Mouse (Mus musculus) layer of hippocampus, adult 11-12 months (tissue): ENCODE measurements around the gene Cela1.

Experiments
- DNase-seq: peaks from one replicate; pipeline ENCODE4 v3.0.0; 2022; ENCODE audit warnings: low spot score

Cela1 gene

DNA sequence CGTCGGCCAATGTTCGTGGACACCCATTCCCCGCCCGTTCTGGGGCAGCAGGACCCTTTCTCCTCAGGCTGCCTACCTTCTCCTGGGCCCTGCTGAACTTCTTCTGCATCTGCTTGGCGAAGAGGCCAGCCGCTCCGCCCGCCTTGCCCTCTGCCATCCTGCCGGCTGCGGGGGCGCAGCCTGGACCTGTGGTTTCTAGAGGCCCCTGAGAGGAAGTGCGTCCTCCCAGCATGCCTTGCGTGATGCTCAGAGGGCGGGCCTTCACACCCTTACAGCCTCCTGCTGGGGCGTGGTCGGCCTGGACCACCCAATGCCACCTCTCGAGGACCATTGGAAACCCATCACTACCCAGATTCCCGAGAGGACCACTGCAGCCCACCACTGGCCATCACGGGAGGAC is 18.4 kb downstream of the Cela1 start, which contains the start of gene Bin2:
TSS of gene Bin2 (minus strand) at position 217 of the 400 bp plus-strand sequence.
- DNase-seq, result peak; percentile 62

- DNase-seq, result no peak
Observed at GRCm38 (mm10) chr15:100667871-100668545, 19.7 kb downstream of the Cela1 start.

- no peak for DNase-seq
Observed at GRCm38 (mm10) chr15:100667420-100667819, 20.3 kb downstream of the Cela1 start.

- no peak for DNase-seq
Observed at GRCm38 (mm10) chr15:100666851-100667250, 20.9 kb downstream of the Cela1 start.

DNA sequence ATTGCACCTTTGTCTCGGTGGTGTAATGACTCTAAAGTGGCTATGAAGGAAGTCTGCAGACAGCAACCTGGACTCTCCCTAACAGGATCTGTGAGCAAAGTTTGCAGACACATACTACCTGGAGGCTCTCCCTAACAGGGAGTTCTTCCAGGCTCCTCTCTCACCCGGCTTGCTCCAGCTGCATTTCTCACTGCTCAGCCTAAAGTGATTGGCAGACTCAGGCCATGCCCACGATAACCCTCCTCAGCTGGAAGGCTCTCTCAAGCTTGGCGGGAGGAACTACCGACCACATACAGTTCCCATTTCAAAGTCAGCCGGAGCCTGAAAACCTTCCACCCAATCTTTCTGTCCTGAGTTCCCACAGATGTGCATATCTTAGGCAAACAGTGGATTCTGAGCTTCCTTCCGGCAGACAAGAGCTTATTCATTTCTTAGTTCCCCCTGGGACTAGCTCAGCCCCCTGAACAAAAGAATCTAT is 21.5 kb downstream of the Cela1 start:
- DNase-seq, result no peak

- no peak for DNase-seq
Observed at GRCm38 (mm10) chr15:100665411-100666218, 22.1 kb downstream of the Cela1 start.

- no peak for DNase-seq
Observed at GRCm38 (mm10) chr15:100664813-100665274, 22.9 kb downstream of the Cela1 start.

DNA sequence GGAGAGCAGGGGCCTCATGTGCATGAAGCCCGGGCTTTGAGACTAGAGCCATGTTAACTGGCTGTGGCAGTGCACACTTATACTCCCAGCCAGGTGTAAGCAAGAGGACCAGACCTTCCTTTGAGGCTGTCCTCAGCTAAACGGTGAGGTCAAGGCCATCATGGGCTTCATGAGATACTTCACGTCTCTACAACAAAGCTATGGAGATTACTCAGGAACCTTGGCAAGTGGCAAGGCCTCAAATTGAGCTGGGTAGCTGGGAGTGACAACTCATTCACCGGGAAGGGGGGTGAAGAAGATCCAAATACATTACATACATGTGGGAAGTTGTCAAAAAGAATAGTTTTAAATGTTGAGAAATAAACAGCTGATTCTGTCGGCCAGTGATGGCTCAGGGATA is 26.9 kb downstream of the Cela1 start:
- no peak for DNase-seq

DNA sequence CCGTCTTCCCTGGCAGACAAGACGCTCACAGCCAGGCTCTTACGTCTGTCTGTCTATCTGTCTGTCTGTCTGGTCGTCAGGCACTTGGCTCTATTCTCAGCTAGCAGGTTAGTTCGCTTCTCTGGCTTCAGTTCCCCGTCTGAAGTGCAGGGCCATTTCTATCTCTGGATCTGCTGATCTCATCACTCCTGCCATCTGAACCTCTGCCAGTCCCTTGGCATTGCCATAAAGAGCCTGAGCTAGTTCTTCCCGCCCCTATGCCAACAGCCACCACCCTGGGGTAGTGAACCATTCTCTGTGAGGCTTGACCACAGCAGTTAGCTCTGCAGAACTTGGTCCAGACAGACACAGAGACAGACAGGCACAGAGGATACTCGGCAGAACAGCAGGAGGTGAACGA is 27.4 kb downstream of the Cela1 start:
- DNase-seq, result peak; percentile 59

DNA sequence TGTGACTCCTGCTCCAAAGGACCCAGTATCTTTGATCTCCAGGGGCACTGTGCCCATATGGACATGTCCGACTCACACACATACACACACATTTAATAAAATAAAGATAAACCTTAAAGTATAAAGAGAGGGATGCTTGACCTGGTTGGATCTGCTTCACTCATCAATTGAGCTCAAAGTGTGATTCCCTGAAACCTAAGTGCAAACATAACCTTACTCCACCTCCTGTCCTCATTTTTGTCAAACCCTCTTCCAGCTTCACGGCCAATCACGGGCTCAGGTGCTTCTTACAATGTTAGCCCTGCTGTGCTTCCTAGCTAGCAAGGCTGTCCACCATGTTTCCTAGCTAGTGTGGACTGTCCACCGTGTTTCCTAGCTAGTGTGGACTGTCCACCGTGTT is 32.5 kb downstream of the Cela1 start:
- DNase-seq, result no peak

- no peak for DNase-seq
Observed at GRCm38 (mm10) chr15:100654271-100654670, 33.5 kb downstream of the Cela1 start.

GRCm38 (mm10) chr15:100651610-100652009 is 36.1 kb downstream of the Cela1 start:
- DNase-seq, result no peak

GRCm38 (mm10) chr15:100650111-100650510 is 37.6 kb downstream of the Cela1 start:
- no peak for DNase-seq

DNA sequence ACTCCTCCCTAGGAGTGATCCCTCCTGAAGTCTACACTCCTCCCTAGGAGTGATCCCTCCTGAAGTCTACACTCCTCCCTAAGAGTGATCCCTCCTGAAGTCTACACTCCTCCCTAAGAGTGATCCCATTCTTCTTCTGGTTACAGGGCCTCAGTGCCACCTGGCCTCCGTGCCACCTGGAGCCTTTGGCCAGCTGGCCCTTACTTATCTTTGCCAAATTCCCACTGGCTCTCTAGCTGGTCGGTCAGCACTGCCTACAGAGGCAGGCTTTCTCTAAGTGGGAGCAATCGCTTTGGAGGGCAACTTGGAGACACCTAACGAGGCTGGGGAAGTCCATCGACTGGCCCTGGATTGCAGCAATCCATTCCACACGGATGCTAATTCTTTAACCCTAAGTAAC is 41.6 kb downstream of the Cela1 start:
- DNase-seq, result no peak

GRCm38 (mm10) chr15:100642451-100642850 is 45.3 kb downstream of the Cela1 start:
- DNase-seq, result no peak

- DNase-seq, result no peak
Observed at GRCm38 (mm10) chr15:100641226-100641810, 46.4 kb downstream of the Cela1 start.

GRCm38 (mm10) chr15:100639972-100640750 is 47.6 kb downstream of the Cela1 start:
- no peak for DNase-seq

DNA sequence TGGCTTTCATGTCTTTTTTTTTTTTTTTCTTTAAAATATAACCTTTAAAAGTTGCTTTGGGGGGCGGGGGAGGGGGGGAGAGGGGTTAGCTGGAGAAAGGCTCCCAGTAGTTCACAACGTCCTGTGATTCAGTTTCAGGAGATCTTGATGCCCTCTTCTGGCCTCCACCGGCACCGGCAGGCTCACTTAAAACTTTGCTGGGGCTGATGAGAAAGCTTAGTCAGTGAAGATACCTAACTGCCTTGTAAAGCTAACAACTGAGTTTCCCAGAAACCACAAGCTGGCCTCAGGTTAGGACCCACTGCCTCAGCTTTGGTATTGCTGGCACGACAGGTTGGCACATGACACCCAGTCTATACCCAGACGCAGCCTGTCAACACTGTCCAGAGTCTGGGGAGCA is 50.1 kb downstream of the Cela1 start:
- DNase-seq, result no peak

DNA sequence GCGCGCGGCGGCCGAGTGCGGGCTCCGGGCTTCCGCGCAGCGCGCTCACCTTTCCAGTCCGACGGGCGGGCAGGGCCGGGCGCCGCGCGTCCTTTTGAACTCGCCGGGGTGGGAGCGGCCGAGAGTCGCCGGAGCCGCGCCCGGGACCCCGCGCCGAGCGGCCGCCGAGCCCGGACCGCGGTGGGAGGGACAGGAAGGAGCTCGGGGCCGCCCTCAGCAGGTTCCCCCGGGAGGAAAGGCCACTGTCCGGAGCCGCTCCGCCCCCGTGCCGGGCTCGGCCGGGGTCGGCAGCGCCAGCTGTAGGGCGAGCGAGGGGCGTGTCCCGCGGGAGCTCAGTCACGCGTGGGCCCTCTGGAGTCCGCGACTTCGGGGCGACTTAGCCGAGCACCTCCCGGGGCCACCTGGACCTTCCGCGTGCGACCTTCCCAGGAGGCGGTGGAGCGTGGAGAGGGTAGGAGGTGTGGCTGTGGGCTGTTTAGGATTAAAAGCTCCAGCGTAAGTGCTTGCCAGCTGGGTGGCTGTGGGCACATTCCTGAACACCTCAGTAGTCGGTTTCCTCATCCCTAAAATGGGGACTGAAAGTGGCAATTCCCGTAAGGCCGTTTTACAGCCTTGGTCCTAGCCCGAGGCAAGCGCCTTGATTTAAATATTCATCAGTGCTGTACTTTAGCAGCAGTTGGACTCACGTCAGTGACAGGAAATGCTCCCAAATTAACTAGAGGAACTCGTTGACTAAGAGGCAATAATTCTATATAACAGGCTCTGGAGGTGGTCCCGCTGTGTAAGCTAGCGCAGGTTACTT is 50.8 kb downstream of the Cela1 start, which contains the start of gene Smagp:
TSS of gene Smagp (minus strand) at position 241 of the 802 bp plus-strand sequence.
- no peak for DNase-seq

GRCm38 (mm10) chr15:100635851-100636645 is 51.7 kb downstream of the Cela1 start:
- DNase-seq, result no peak
